Mouse (Mus musculus) G1E (cell line): ENCODE data around the gene Olfr67. TPM values are rescaled to one million over a fixed set of nuclear protein-coding genes. Genes with fewer than 3 reads are reported as not detected.
"Not testable (repeated sequence)": the region's sequence is repeated elsewhere in the genome, so short reads cannot be mapped to it uniquely, and the experiment has no call there.

Experiments used
- ATAC-seq: 2 replicates; pipeline ENCODE4 v1.8.0; 2016; ENCODE audit warnings: mild to moderate bottlenecking; ENCODE audit not compliant: insufficient number of reproducible peaks, poor library complexity, low FRiP score, severe bottlenecking; ENCODE audit errors: extremely low read depth
- DNase-seq: peaks from one replicate; pipeline ENCODE4 v3.0.0; 2012; ENCODE audit warnings: low spot score
- H3K27me3 ChIP-seq: 2 replicates; pipeline ENCODE4 v1.6.1; 2012; ENCODE audit warnings: mild to moderate bottlenecking, low read length, inconsistent platforms; ENCODE audit not compliant: insufficient read depth
- H3K36me3 ChIP-seq: replicated peaks from 2 replicates; pipeline ENCODE3; 2012; ENCODE audit warnings: mild to moderate bottlenecking, inconsistent platforms
- H3K4me1 ChIP-seq: 2 replicates; pipeline ENCODE4 v1.6.1; 2012; ENCODE audit warnings: low read depth, low read length, inconsistent platforms, mixed read lengths; ENCODE audit not compliant: insufficient read depth
- H3K4me3 ChIP-seq: 2 replicates; pipeline ENCODE4 v1.5.1; 2012; ENCODE audit warnings: low read depth, mild to moderate bottlenecking, inconsistent platforms, low read length, moderate library complexity, mixed read lengths
- H3K9me3 ChIP-seq: replicated peaks from 2 replicates; pipeline ENCODE4 v1.6.1; 2012; ENCODE audit warnings: inconsistent platforms
- CTCF ChIP-seq: IDR thresholded peaks from 2 replicates; pipeline ENCODE4 v1.5.1; 2012; ENCODE audit warnings: low read depth, low read length, inconsistent platforms, mixed read lengths
- GATA1 ChIP-seq: IDR thresholded peaks from 2 replicates; pipeline ENCODE4 v1.6.1; 2012; ENCODE audit warnings: borderline replicate concordance, low read length, inconsistent platforms, mixed read lengths
- GATA2 ChIP-seq: IDR thresholded peaks from 2 replicates; pipeline ENCODE4 v1.6.1; 2012; ENCODE audit warnings: low read depth, low read length, inconsistent platforms, borderline replicate concordance
- POLR2AphosphoS5 ChIP-seq: IDR thresholded peaks from 2 replicates; pipeline ENCODE4 v1.6.1; 2012; ENCODE audit warnings: low read depth, low read length, inconsistent platforms; ENCODE audit not compliant: insufficient replicate concordance
- TAL1 ChIP-seq: conservative IDR thresholded peaks from 2 replicates; pipeline ENCODE4 v1.6.1; 2012; ENCODE audit warnings: low read depth, low read length, inconsistent platforms, mixed read lengths
- polyA plus RNA-seq: library from polyadenylated mRNA; stranded (reverse); fragments of >175 nt; gene quantifications from 2 replicates; pipeline ENCODE4 v1.2.3, GENCODE M21; 2012
- total RNA-seq, 2 experiments: library from RNA; stranded (forward) in 1 of 2; stranded (reverse) in 1 of 2; fragments of 200-1000 nt in 1 of 2; fragments of >200 nt in 1 of 2; fragmentation: Nextera tagmentation in 1 of 2; gene quantifications; 2 replicates each; pipeline ENCODE4 v1.2.3; 2014 to 2017

The Olfr67 gene
- total and polyA plus RNA-seq, 3 experiments, result 0.01 TPM; not detected in 2

- H3K4me3 ChIP-seq, result no peak within 1 kb of the TSS
- H3K4me1 ChIP-seq, result no peaks in the 10 kb centered on the region
- ATAC-seq (no peak), DNase-seq (no peak)
- H3K36me3 ChIP-seq, result no peaks in the 10 kb centered on the region
- TF ChIP-seq GATA1 (no peak), CTCF (no peak), POLR2AphosphoS5 (no peak), GATA2 (no peak), TAL1 (no peak)
- peaks cover 5% of the 10 kb centered on the region for H3K27me3 ChIP-seq
- H3K9me3 ChIP-seq, result no peaks in the 10 kb centered on the region
These were observed 12.0 kb downstream of the Olfr67 start, which contains the start of gene Olfr68 for GRCm38 (mm10) chr7:103779598-103779997. Gene Olfr68 (minus strand): TSS chr7:103779698.

DNA sequence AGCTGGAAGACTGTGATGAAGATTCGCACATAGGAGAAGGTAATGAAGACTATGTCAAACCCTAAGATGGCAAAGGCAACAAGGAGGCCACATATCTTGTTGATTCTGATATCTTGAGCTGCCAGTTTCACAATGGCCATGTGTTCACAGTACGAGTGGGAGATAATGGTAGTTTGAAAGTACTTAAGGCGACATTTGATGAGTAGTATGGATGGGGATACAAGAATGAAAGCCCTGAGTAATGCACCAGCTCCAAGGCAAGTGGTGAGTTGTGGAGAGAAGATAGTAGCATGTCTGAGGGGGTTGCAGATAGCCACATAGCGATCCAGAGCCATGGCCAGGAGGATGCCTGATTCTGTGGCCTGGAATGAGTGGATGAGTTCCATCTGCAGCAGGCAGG, 14.0 kb downstream of the Olfr67 start:
- not testable (repeated sequence) for H3K4me1 ChIP-seq, H3K27me3 ChIP-seq, ATAC-seq, H3K4me3 ChIP-seq, H3K9me3 ChIP-seq, H3K36me3 ChIP-seq, DNase-seq

- no peaks in the 10 kb centered on the region for H3K36me3 ChIP-seq
- peaks cover 2% of the 10 kb centered on the region; the same call in 1 of the 2 replicates for H3K27me3 ChIP-seq
- H3K9me3 ChIP-seq, result no peaks in the 10 kb centered on the region
- H3K4me3 ChIP-seq, result no peak within 1 kb of the TSS
- TF ChIP-seq TAL1, result no peak
- TF ChIP-seq GATA1, result no peak
- TF ChIP-seq CTCF, result no peak
- no peak for TF ChIP-seq GATA2
- no peak for TF ChIP-seq POLR2AphosphoS5
- DNase-seq, result no peak
- no peak for ATAC-seq
- H3K4me1 ChIP-seq, result no peaks in the 10 kb centered on the region
These were observed 20.1 kb downstream of the Olfr67 start, which contains the start of gene Olfr69 for GRCm38 (mm10) chr7:103771494-103771893. Gene Olfr69 (minus strand): TSS chr7:103771594.

- H3K36me3 ChIP-seq, H3K27me3 ChIP-seq, DNase-seq, ATAC-seq, H3K9me3 ChIP-seq, H3K4me1 ChIP-seq, H3K4me3 ChIP-seq: not testable (repeated sequence)
These were observed 23.9 kb downstream of the Olfr67 start for GRCm38 (mm10) chr7:103767687-103768086.

DNA sequence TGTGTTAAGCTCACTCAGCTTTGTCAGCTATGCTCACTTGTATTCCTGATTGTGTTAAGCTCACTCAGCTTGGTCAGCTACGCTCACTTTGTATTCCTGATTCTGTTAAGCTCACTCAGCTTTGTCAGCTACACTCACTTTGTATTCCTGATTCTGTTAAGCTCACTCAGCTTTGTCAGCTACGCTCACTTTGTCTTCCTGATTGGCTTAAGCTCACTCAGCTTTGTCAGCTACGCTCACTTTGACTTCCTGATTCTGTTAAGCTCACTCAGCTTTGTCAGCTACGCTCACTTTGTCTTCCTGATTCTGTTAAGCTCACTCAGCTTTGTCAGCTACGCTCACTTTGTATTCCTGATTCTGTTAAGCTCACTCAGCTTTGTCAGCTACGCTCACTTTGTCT, 29.4 kb downstream of the Olfr67 start:
- H3K36me3 ChIP-seq, H3K4me1 ChIP-seq, DNase-seq, H3K4me3 ChIP-seq, H3K9me3 ChIP-seq, H3K27me3 ChIP-seq, ATAC-seq: not testable (repeated sequence)

- Histone ChIP-seq H3K4me1 (no peaks in the 10 kb centered on the region), H3K9me3 (no peaks in the 10 kb centered on the region), H3K27me3 (no peaks in the 10 kb centered on the region), H3K4me3 (no peak within 1 kb of the TSS), H3K36me3 (no peaks in the 10 kb centered on the region)
- DNase-seq (no peak), ATAC-seq (no peak)
- TF ChIP-seq TAL1, result no peak
- no peak for TF ChIP-seq GATA1
- TF ChIP-seq CTCF, result no peak
- no peak for TF ChIP-seq POLR2AphosphoS5
- no peak for TF ChIP-seq GATA2
These were observed 34.4 kb downstream of the Olfr67 start, which contains the start of gene Olfr630 for GRCm38 (mm10) chr7:103757233-103757632. Gene Olfr630 (minus strand): TSS chr7:103757333.

DNA sequence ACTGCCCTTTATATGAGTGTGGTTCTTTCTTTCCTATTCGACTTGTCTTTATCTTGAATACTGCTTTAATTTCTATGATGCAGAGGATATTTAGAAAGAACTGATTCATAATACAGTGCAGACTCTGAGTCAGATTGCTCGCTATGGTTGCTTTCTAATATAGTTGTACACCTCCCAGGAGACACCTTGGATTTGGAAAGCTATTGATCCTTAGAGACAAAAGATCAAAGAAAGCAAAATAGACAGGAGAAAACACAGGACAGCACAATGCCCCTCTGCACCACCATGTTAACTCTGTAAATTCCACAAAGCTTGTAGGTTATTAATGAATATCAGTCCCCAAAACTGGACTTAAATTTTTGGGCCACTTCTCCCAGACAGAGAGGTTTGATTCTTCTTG, 46.8 kb downstream of the Olfr67 start, which contains the start of gene Olfr629:
Gene Olfr629 (minus strand): TSS at position 101 of the 400 bp plus-strand sequence.
- Histone ChIP-seq H3K36me3 (no peaks in the 10 kb centered on the region), H3K4me1 (no peaks in the 10 kb centered on the region), H3K4me3 (no peak within 1 kb of the TSS), H3K9me3 (no peaks in the 10 kb centered on the region), H3K27me3 (no peaks in the 10 kb centered on the region)
- DNase-seq, result no peak
- ATAC-seq, result no peak
- TF ChIP-seq POLR2AphosphoS5 (no peak), GATA1 (no peak), GATA2 (no peak), TAL1 (no peak), CTCF (no peak)

Other genes with a start within 250 kb of the Olfr67 start
Only the 20 nearest of the 34 such genes appear.
- gene Olfr622, start 149.1 kb downstream of the Olfr67 start, total RNA-seq (2014; fragmentation: Nextera tagmentation), result not detected in 2 replicates
- 0.16 TPM in 1 of 2 replicates, not detected in the other for gene Olfr622, start 149.1 kb downstream of the Olfr67 start, total RNA-seq (2017)
- not detected in 2 replicates for gene Olfr622, start 149.1 kb downstream of the Olfr67 start, polyA plus RNA-seq
- gene Olfr623, start 128.1 kb downstream of the Olfr67 start, total RNA-seq (2014; fragmentation: Nextera tagmentation), result not detected in 2 replicates
- gene Olfr623, start 128.1 kb downstream of the Olfr67 start, total RNA-seq (2017), result 0.05 TPM in 1 of 2 replicates, not detected in the other
- not detected in 2 replicates for gene Olfr623, start 128.1 kb downstream of the Olfr67 start, polyA plus RNA-seq
- not detected in 2 replicates for gene Olfr624, start 120.6 kb downstream of the Olfr67 start, total RNA-seq (2014; fragmentation: Nextera tagmentation)
- gene Olfr624, start 120.6 kb downstream of the Olfr67 start, total RNA-seq (2017), result 0.12 and 0.22 TPM in 2 replicates
- gene Olfr624, start 120.6 kb downstream of the Olfr67 start, polyA plus RNA-seq, result not detected in 2 replicates
- not detected in 2 replicates for gene Olfr625-ps1, start 109.1 kb downstream of the Olfr67 start, total RNA-seq (2014; fragmentation: Nextera tagmentation)
- gene Olfr625-ps1, start 109.1 kb downstream of the Olfr67 start, total RNA-seq (2017), result not detected in 2 replicates
- gene Olfr625-ps1, start 109.1 kb downstream of the Olfr67 start, polyA plus RNA-seq, result not detected in 2 replicates
- not detected in 2 replicates for gene Olfr243, start 77.2 kb downstream of the Olfr67 start, total RNA-seq (2014; fragmentation: Nextera tagmentation)
- gene Olfr243, start 77.2 kb downstream of the Olfr67 start, total RNA-seq (2017), result not detected in 2 replicates
- not detected in 2 replicates for gene Olfr243, start 77.2 kb downstream of the Olfr67 start, polyA plus RNA-seq
- not detected in 2 replicates for gene Olfr628, start 61.4 kb downstream of the Olfr67 start, total RNA-seq (2014; fragmentation: Nextera tagmentation)
- gene Olfr628, start 61.4 kb downstream of the Olfr67 start, total RNA-seq (2017), result 0.33 TPM in 1 of 2 replicates, not detected in the other
- gene Olfr628, start 61.4 kb downstream of the Olfr67 start, polyA plus RNA-seq, result not detected in 2 replicates
- gene Olfr629, start 46.9 kb downstream of the Olfr67 start, total RNA-seq (2014; fragmentation: Nextera tagmentation), result not detected in 2 replicates
- 0.16 TPM in 1 of 2 replicates, not detected in the other for gene Olfr629, start 46.9 kb downstream of the Olfr67 start, total RNA-seq (2017)
- gene Olfr629, start 46.9 kb downstream of the Olfr67 start, polyA plus RNA-seq, result not detected in 2 replicates
- not detected in 2 replicates for gene Olfr630, start 34.5 kb downstream of the Olfr67 start, total RNA-seq (2014; fragmentation: Nextera tagmentation)
- 0.11 TPM in 1 of 2 replicates, not detected in the other for gene Olfr630, start 34.5 kb downstream of the Olfr67 start, total RNA-seq (2017)
- not detected in 2 replicates for gene Olfr630, start 34.5 kb downstream of the Olfr67 start, polyA plus RNA-seq
- gene Olfr69, start 20.2 kb downstream of the Olfr67 start, total RNA-seq (2014; fragmentation: Nextera tagmentation), result not detected in 2 replicates
- gene Olfr69, start 20.2 kb downstream of the Olfr67 start, total RNA-seq (2017), result not detected in 2 replicates
- gene Olfr69, start 20.2 kb downstream of the Olfr67 start, polyA plus RNA-seq, result not detected in 2 replicates
- not detected in 2 replicates for gene Olfr68, start 12.1 kb downstream of the Olfr67 start, total RNA-seq (2014; fragmentation: Nextera tagmentation)
- gene Olfr68, start 12.1 kb downstream of the Olfr67 start, total RNA-seq (2017), result 0.06 and 0.22 TPM in 2 replicates
- gene Olfr68, start 12.1 kb downstream of the Olfr67 start, polyA plus RNA-seq, result not detected in 2 replicates
- gene Hbb-bt, start 22.2 kb upstream of the Olfr67 start, total RNA-seq (2014; fragmentation: Nextera tagmentation), result 14.8 and 396 TPM in 2 replicates
- gene Hbb-bt, start 22.2 kb upstream of the Olfr67 start, total RNA-seq (2017), result 3.3 and 7.8 TPM in 2 replicates
- gene Hbb-bt, start 22.2 kb upstream of the Olfr67 start, polyA plus RNA-seq, result 27.9 and 40.4 TPM in 2 replicates
- gene Hbb-bs, start 36.3 kb upstream of the Olfr67 start, total RNA-seq (2014; fragmentation: Nextera tagmentation), result 153 and 3,173 TPM in 2 replicates
- gene Hbb-bs, start 36.3 kb upstream of the Olfr67 start, total RNA-seq (2017), result 10.4 and 23.5 TPM in 2 replicates
- gene Hbb-bs, start 36.3 kb upstream of the Olfr67 start, polyA plus RNA-seq, result 137 and 158 TPM in 2 replicates
- not detected in 2 replicates for gene Hbb-bh2, start 48.7 kb upstream of the Olfr67 start, total RNA-seq (2014; fragmentation: Nextera tagmentation)
- not detected in 2 replicates for gene Hbb-bh2, start 48.7 kb upstream of the Olfr67 start, total RNA-seq (2017)
- gene Hbb-bh2, start 48.7 kb upstream of the Olfr67 start, polyA plus RNA-seq, result not detected in 2 replicates
- gene Hbb-bh1, start 51.3 kb upstream of the Olfr67 start, total RNA-seq (2014; fragmentation: Nextera tagmentation), result 1.6 TPM in 1 of 2 replicates, not detected in the other
- gene Hbb-bh1, start 51.3 kb upstream of the Olfr67 start, total RNA-seq (2017), result 0.41 TPM in 1 of 2 replicates, not detected in the other
- gene Hbb-bh1, start 51.3 kb upstream of the Olfr67 start, polyA plus RNA-seq, result not detected in 2 replicates
- gene Hbb-y, start 61.4 kb upstream of the Olfr67 start, total RNA-seq (2014; fragmentation: Nextera tagmentation), result not detected in 2 replicates
- gene Hbb-y, start 61.4 kb upstream of the Olfr67 start, total RNA-seq (2017), result not detected in 2 replicates
- not detected in 2 replicates for gene Hbb-y, start 61.4 kb upstream of the Olfr67 start, polyA plus RNA-seq
- gene Olfr66, start 94.4 kb upstream of the Olfr67 start, total RNA-seq (2014; fragmentation: Nextera tagmentation), result not detected in 2 replicates
- 0.12 TPM in 1 of 2 replicates, not detected in the other for gene Olfr66, start 94.4 kb upstream of the Olfr67 start, total RNA-seq (2017)
- gene Olfr66, start 94.4 kb upstream of the Olfr67 start, polyA plus RNA-seq, result not detected in 2 replicates
- gene Olfr64, start 102.7 kb upstream of the Olfr67 start, total RNA-seq (2014; fragmentation: Nextera tagmentation), result not detected in 2 replicates
- 0.05 TPM in 1 of 2 replicates, not detected in the other for gene Olfr64, start 102.7 kb upstream of the Olfr67 start, total RNA-seq (2017)
- not detected in 2 replicates for gene Olfr64, start 102.7 kb upstream of the Olfr67 start, polyA plus RNA-seq
- not detected in 2 replicates for gene Olfr65, start 111.7 kb upstream of the Olfr67 start, total RNA-seq (2014; fragmentation: Nextera tagmentation)
- gene Olfr65, start 111.7 kb upstream of the Olfr67 start, total RNA-seq (2017), result not detected in 2 replicates
- gene Olfr65, start 111.7 kb upstream of the Olfr67 start, polyA plus RNA-seq, result not detected in 2 replicates
- gene Olfr631, start 137.0 kb upstream of the Olfr67 start, total RNA-seq (2014; fragmentation: Nextera tagmentation), result not detected in 2 replicates
- gene Olfr631, start 137.0 kb upstream of the Olfr67 start, total RNA-seq (2017), result 0.33 TPM in 1 of 2 replicates, not detected in the other
- not detected in 2 replicates for gene Olfr631, start 137.0 kb upstream of the Olfr67 start, polyA plus RNA-seq
- gene Olfr632, start 142.5 kb upstream of the Olfr67 start, total RNA-seq (2014; fragmentation: Nextera tagmentation), result not detected in 2 replicates
- gene Olfr632, start 142.5 kb upstream of the Olfr67 start, total RNA-seq (2017), result 0.16 TPM in 1 of 2 replicates, not detected in the other
- gene Olfr632, start 142.5 kb upstream of the Olfr67 start, polyA plus RNA-seq, result not detected in 2 replicates